Mouse (Mus musculus) limb, embryonic 13.5 days (tissue): ENCODE measurements around the gene Dennd1a. TPM values are rescaled to one million over a fixed set of nuclear protein-coding genes. Genes with fewer than 3 reads are reported as not detected.

ENCODE experiments used
- ATAC-seq: fragments of 200-750 bp; cut with Nextera tagmentation; 2 replicates; pipeline ENCODE4 v1.8.0; 2017; ENCODE audit warnings: low read depth, moderate number of reproducible peaks, moderate TSS enrichment; ENCODE audit not compliant: low FRiP score
- H3K27ac ChIP-seq: fragments of 300-500 bp; sonication (generic); 2 replicates; pipeline ENCODE4 v1.5.1; 2015; ENCODE audit warnings: inconsistent platforms, mild to moderate bottlenecking, moderate library complexity
- H3K27me3 ChIP-seq: fragments of 300-500 bp; sonication (generic); 2 replicates; pipeline ENCODE4 v1.6.1; 2015; ENCODE audit warnings: mild to moderate bottlenecking, inconsistent platforms
- H3K36me3 ChIP-seq: fragments of 300-500 bp; sonication (generic); 2 replicates; pipeline ENCODE4 v1.6.1; 2015; ENCODE audit warnings: inconsistent platforms, mild to moderate bottlenecking, moderate library complexity
- H3K4me1 ChIP-seq: fragments of 300-500 bp; sonication (generic); 2 replicates; pipeline ENCODE4 v1.6.1; 2015; ENCODE audit warnings: inconsistent platforms
- H3K4me2 ChIP-seq: fragments of 300-500 bp; sonication (generic); replicated peaks from 2 replicates; pipeline ENCODE4 v1.6.1; 2015; ENCODE audit warnings: inconsistent platforms, mild to moderate bottlenecking, moderate library complexity
- H3K4me3 ChIP-seq: fragments of 300-500 bp; sonication (generic); 2 replicates; pipeline ENCODE4 v1.5.1; 2015; ENCODE audit warnings: moderate library complexity, mild to moderate bottlenecking, inconsistent platforms
- H3K9ac ChIP-seq: fragments of 300-500 bp; sonication (generic); 2 replicates; pipeline ENCODE4 v1.6.1; 2015; ENCODE audit warnings: mild to moderate bottlenecking, inconsistent platforms
- H3K9me3 ChIP-seq: fragments of 300-500 bp; sonication (generic); 2 replicates; pipeline ENCODE4 v1.6.1; 2016; ENCODE audit warnings: inconsistent platforms
- WGBS: fragments of 180-500 bp; shearing (Covaris S2); methylation state at CpG from one replicate; pipeline ENCODE4 v1.1.7; 2015; 5-methylcytosine and 5-hydroxymethylcytosine counted together
- polyA plus RNA-seq: library from polyadenylated mRNA; unstranded; fragments of >200 nt; fragmentation: Nextera tagmentation; extraction: Ambion mirVana; gene quantifications from 2 replicates; pipeline ENCODE4 v1.2.1, GENCODE M21; 2015

The Dennd1a gene
- polyA plus RNA-seq, 1 experiment from 2014 or later, result 15.8 TPM

- Histone ChIP-seq H3K27me3 (0 out of 2 replicates have a peak, but pooled peaks cover 3% of the 10 kb centered on the region), H3K9me3 (no peaks in the 10 kb centered on the region), H3K4me3 (no peak overlapping the region), H3K4me1 (peaks cover 11% of the 10 kb centered on the region; the same call in 1 of the 2 replicates), H3K36me3 (no peaks in the 10 kb centered on the region), H3K27ac (no peak overlapping the region), H3K9ac (no peak overlapping the region), H3K4me2 (no peak overlapping the region)
- 84% methylated on average over 1 of the region's 1 CpGs for WGBS
- no peak for ATAC-seq
Observed at GRCm38 (mm10) chr2:38131538-38131937, 155.7 kb downstream of the Dennd1a start.

GRCm38 (mm10) chr2:38129961-38130802 is 157.0 kb downstream of the Dennd1a start:
- ATAC-seq, result no peak
- 60% methylated on average over 6 of the region's 6 CpGs for WGBS
- H3K9me3 ChIP-seq, result no peaks in the 10 kb centered on the region
- H3K36me3 ChIP-seq, result no peaks in the 10 kb centered on the region
- 0 out of 2 replicates have a peak, but pooled peaks cover 3% of the 10 kb centered on the region for H3K27me3 ChIP-seq
- H3K4me1 ChIP-seq, result peaks cover 11% of the 10 kb centered on the region; the same call in 1 of the 2 replicates
- H3K27ac ChIP-seq, result no peak overlapping the region
- no peak overlapping the region for H3K4me3 ChIP-seq
- no peak overlapping the region for H3K9ac ChIP-seq
- no peak overlapping the region for H3K4me2 ChIP-seq

- Histone ChIP-seq H3K4me2 (no peak overlapping the region), H3K9me3 (no peaks in the 10 kb centered on the region), H3K36me3 (peaks cover 3% of the 10 kb centered on the region), H3K9ac (no peak overlapping the region), H3K4me1 (peaks cover 11% of the 10 kb centered on the region; the same call in 1 of the 2 replicates), H3K27ac (no peak overlapping the region), H3K4me3 (no peak overlapping the region), H3K27me3 (no peaks in the 10 kb centered on the region)
- ATAC-seq, result no peak
- 52% methylated on average over 3 of the region's 3 CpGs for WGBS
Observed at GRCm38 (mm10) chr2:38126383-38126732, 160.8 kb downstream of the Dennd1a start.

GRCm38 (mm10) chr2:38125671-38126382 is 161.4 kb downstream of the Dennd1a start:
- Histone ChIP-seq H3K4me3 (no peak overlapping the region), H3K36me3 (peaks cover 3% of the 10 kb centered on the region), H3K9me3 (no peaks in the 10 kb centered on the region), H3K27ac (no peak overlapping the region), H3K27me3 (no peaks in the 10 kb centered on the region), H3K4me2 (no peak overlapping the region), H3K9ac (no peak overlapping the region), H3K4me1 (peaks cover 11% of the 10 kb centered on the region; the same call in 1 of the 2 replicates)
- WGBS, result 73% methylated on average over 5 of the region's 5 CpGs
- ATAC-seq, result no peak

- 78% methylated on average over 1 of the region's 1 CpGs for WGBS
- no peak overlapping the region for H3K27ac ChIP-seq
- H3K9me3 ChIP-seq, result no peaks in the 10 kb centered on the region
- ATAC-seq, result no peak
- no peak overlapping the region for H3K4me3 ChIP-seq
- H3K27me3 ChIP-seq, result no peaks in the 10 kb centered on the region
- no peak overlapping the region for H3K9ac ChIP-seq
- peaks cover 3% of the 10 kb centered on the region for H3K36me3 ChIP-seq
- H3K4me2 ChIP-seq, result no peak overlapping the region
- peaks cover 6% of the 10 kb centered on the region; the same call in 1 of the 2 replicates for H3K4me1 ChIP-seq
Observed at GRCm38 (mm10) chr2:38124727-38125126, 162.5 kb downstream of the Dennd1a start.

- Histone ChIP-seq H3K9ac (no peak overlapping the region), H3K9me3 (no peaks in the 10 kb centered on the region), H3K36me3 (no peaks in the 10 kb centered on the region), H3K4me1 (peaks cover 30% of the 10 kb centered on the region), H3K4me2 (no peak overlapping the region), H3K4me3 (no peak overlapping the region), H3K27ac (no peak overlapping the region), H3K27me3 (no peaks in the 10 kb centered on the region)
- WGBS, result 69% methylated on average over 2 of the region's 2 CpGs
- ATAC-seq, result no peak
Observed at GRCm38 (mm10) chr2:38115000-38115399, 172.2 kb downstream of the Dennd1a start.

GRCm38 (mm10) chr2:38111655-38112351 is 175.4 kb downstream of the Dennd1a start:
- H3K4me1 ChIP-seq, result peaks cover 33% of the 10 kb centered on the region
- no peaks in the 10 kb centered on the region for H3K9me3 ChIP-seq
- H3K36me3 ChIP-seq, result no peaks in the 10 kb centered on the region
- 54% methylated on average over 5 of the region's 5 CpGs for WGBS
- H3K27me3 ChIP-seq, result no peaks in the 10 kb centered on the region
- H3K27ac ChIP-seq, result no peak overlapping the region
- no peak overlapping the region for H3K9ac ChIP-seq
- ATAC-seq, result peak; percentile 72
- no peak overlapping the region for H3K4me3 ChIP-seq
- H3K4me2 ChIP-seq, result no peak overlapping the region

GRCm38 (mm10) chr2:38108586-38108985 is 178.6 kb downstream of the Dennd1a start:
- H3K9me3 ChIP-seq, result no peaks in the 10 kb centered on the region
- H3K4me3 ChIP-seq, result no peak overlapping the region
- H3K36me3 ChIP-seq, result no peaks in the 10 kb centered on the region
- H3K9ac ChIP-seq, result no peak overlapping the region
- no peaks in the 10 kb centered on the region for H3K27me3 ChIP-seq
- no peak for ATAC-seq
- no peak overlapping the region for H3K27ac ChIP-seq
- WGBS, result 68% methylated on average over 2 of the region's 2 CpGs
- peaks cover 19% of the 10 kb centered on the region for H3K4me1 ChIP-seq
- H3K4me2 ChIP-seq, result no peak overlapping the region

- Histone ChIP-seq H3K4me2 (no peak overlapping the region), H3K9me3 (no peaks in the 10 kb centered on the region), H3K4me1 (peaks cover 46% of the 10 kb centered on the region), H3K4me3 (no peak overlapping the region), H3K27ac (no peak overlapping the region), H3K9ac (no peak overlapping the region), H3K27me3 (no peaks in the 10 kb centered on the region), H3K36me3 (no peaks in the 10 kb centered on the region)
- WGBS, result 77% methylated on average over 1 of the region's 1 CpGs
- ATAC-seq, result no peak
Observed at GRCm38 (mm10) chr2:38102674-38103073, 184.5 kb downstream of the Dennd1a start.

- ATAC-seq, result peak; percentile 80
- H3K4me2 ChIP-seq, result peak overlapping the region; percentile 34
- WGBS, result 14% methylated on average over 7 of the region's 7 CpGs
- H3K27ac ChIP-seq, result peak overlapping the region; percentile 44; the same call in 1 of the 2 replicates
- H3K4me1 ChIP-seq, result peaks cover 62% of the 10 kb centered on the region
- no peaks in the 10 kb centered on the region for H3K36me3 ChIP-seq
- H3K9me3 ChIP-seq, result no peaks in the 10 kb centered on the region
- no peaks in the 10 kb centered on the region for H3K27me3 ChIP-seq
- no peak overlapping the region for H3K9ac ChIP-seq
- H3K4me3 ChIP-seq, result no peak overlapping the region
Observed at GRCm38 (mm10) chr2:38100289-38100688, 186.9 kb downstream of the Dennd1a start.

GRCm38 (mm10) chr2:38099120-38099773 is 187.9 kb downstream of the Dennd1a start:
- Histone ChIP-seq H3K9ac (no peak overlapping the region), H3K9me3 (no peaks in the 10 kb centered on the region), H3K27me3 (no peaks in the 10 kb centered on the region), H3K4me2 (no peak overlapping the region), H3K27ac (peak overlapping the region; percentile 55; the same call in 1 of the 2 replicates), H3K4me3 (no peak overlapping the region), H3K4me1 (peaks cover 69% of the 10 kb centered on the region), H3K36me3 (no peaks in the 10 kb centered on the region)
- no peak for ATAC-seq
- 53% methylated on average over 4 of the region's 4 CpGs for WGBS
